Mouse (Mus musculus): Measurements from ENCODE around the gene Metrn. TPM values are rescaled to one million over a fixed set of nuclear protein-coding genes. Genes with fewer than 3 reads are reported as not detected.
A peak's percentile ranks its signal among the peaks of the same experiment; 100 is the strongest.

The Metrn gene
- polyA plus RNA-seq, 1 experiment from 2014 or later = 40.0 TPM

GRCm38 (mm10) chr17:25795609-25796092 lies 1.3 kb downstream of the Metrn start, which contains the start of gene AC134908.4:
AC134908.4 (minus strand) TSS chr17:25795659.
- Histone ChIP-seq H3K27me3 (no peaks in the 10 kb centered on the region), H3K4me2 (peak within 1 kb of the TSS; percentile 68), H3K9me3 (no peaks in the 10 kb centered on the region), H3K36me3 (0 out of 2 replicates have a peak, but pooled peaks cover 3% of the 10 kb centered on the region), H3K4me3 (peak within 1 kb of the TSS; percentile 79), H3K27ac (no peak within 1 kb of the TSS), H3K9ac (peak within 1 kb of the TSS; percentile 56), H3K4me1 (peaks cover 55% of the 10 kb centered on the region)
- WGBS = 28% methylated on average over 6 of the region's 6 CpGs
- ATAC-seq (ENCODE audit: insufficient number of reproducible peaks, low FRiP score, low TSS enrichment, low read depth) = no peak

DNA sequence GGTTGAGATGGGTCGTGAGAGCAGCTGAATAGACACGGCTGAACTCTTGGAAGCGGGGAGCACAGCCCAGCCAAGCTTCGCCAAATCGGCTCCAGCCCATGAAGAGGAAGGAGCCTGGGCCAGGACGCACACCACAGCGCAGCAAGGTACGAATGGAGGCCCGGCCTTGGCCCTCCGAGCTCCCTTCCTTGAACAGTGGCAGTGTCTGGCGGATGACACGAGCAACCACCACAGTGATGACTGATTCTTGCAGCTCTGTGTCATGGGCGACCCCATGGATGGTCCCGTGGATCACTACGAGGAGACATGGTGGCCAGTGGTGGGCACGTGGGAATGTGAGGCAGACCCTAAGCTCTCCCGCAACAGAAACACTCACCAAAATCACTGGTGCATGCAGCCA lies 1.9 kb downstream of the Metrn start:
- WGBS = 89% methylated on average over 17 of the region's 17 CpGs
- Histone ChIP-seq H3K4me1 (peaks cover 58% of the 10 kb centered on the region), H3K27ac (no peak overlapping the region)

GRCm38 (mm10) chr17:25794197-25794596 lies 2.7 kb downstream of the Metrn start:
- H3K36me3 ChIP-seq = peaks cover 9% of the 10 kb centered on the region
- H3K4me3 ChIP-seq = no peak overlapping the region
- H3K4me2 ChIP-seq = no peak overlapping the region
- 82% methylated on average over 13 of the region's 13 CpGs for WGBS
- H3K4me1 ChIP-seq = peaks cover 58% of the 10 kb centered on the region
- no peak overlapping the region for H3K9ac ChIP-seq
- no peaks in the 10 kb centered on the region for H3K9me3 ChIP-seq
- H3K27ac ChIP-seq = no peak overlapping the region
- no peak for ATAC-seq (ENCODE audit: insufficient number of reproducible peaks, low FRiP score, low TSS enrichment, low read depth)
- H3K27me3 ChIP-seq = no peaks in the 10 kb centered on the region

More for the DNA sequence above, 1.9 kb downstream of the Metrn start:
- H3K4me2 ChIP-seq = peak overlapping the region; percentile 68; the same call in 1 of the 2 replicates
- 0 out of 2 replicates have a peak overlapping the region, but pooled peaks have one; percentile 79 for H3K4me3 ChIP-seq
- 0 out of 2 replicates have a peak, but pooled peaks cover 3% of the 10 kb centered on the region for H3K36me3 ChIP-seq
- H3K27me3 ChIP-seq = no peaks in the 10 kb centered on the region
- H3K9me3 ChIP-seq = no peaks in the 10 kb centered on the region
- ATAC-seq (ENCODE audit: insufficient number of reproducible peaks, low FRiP score, low TSS enrichment, low read depth) = no peak
- H3K9ac ChIP-seq = no peak overlapping the region

GRCm38 (mm10) chr17:25792615-25793014 lies 4.3 kb downstream of the Metrn start, which contains the start of gene Fam173a:
Fam173a (minus strand) TSS chr17:25792901.
- under 1% methylated on average over 14 of the region's 14 CpGs for whole genome bisulfite sequencing
- H3K9me3 ChIP-seq = no peaks in the 10 kb centered on the region
- ATAC-seq (ENCODE audit: insufficient number of reproducible peaks, low FRiP score, low TSS enrichment, low read depth) = 0 out of 2 replicates have a peak, but pooled peaks have one; percentile 46
- H3K4me3 ChIP-seq = peak within 1 kb of the TSS; percentile 66
- H3K27ac ChIP-seq = peak within 1 kb of the TSS; percentile 93
- H3K27me3 ChIP-seq = no peaks in the 10 kb centered on the region
- peaks cover 20% of the 10 kb centered on the region for H3K36me3 ChIP-seq
- H3K9ac ChIP-seq = peak within 1 kb of the TSS; percentile 64
- peak within 1 kb of the TSS; percentile 74 for H3K4me2 ChIP-seq
- peaks cover 57% of the 10 kb centered on the region for H3K4me1 ChIP-seq

- peaks cover 23% of the 10 kb centered on the region for H3K36me3 ChIP-seq
- ATAC-seq (ENCODE audit: insufficient number of reproducible peaks, low FRiP score, low TSS enrichment, low read depth) = 0 out of 2 replicates have a peak, but pooled peaks have one; percentile 50
- WGBS = under 1% methylated on average over 45 of the region's 45 CpGs
- no peaks in the 10 kb centered on the region for H3K9me3 ChIP-seq
- H3K4me3 ChIP-seq = peak overlapping the region; percentile 66
- peak overlapping the region; percentile 74 for H3K4me2 ChIP-seq
- peaks cover 50% of the 10 kb centered on the region for H3K4me1 ChIP-seq
- no peaks in the 10 kb centered on the region for H3K27me3 ChIP-seq
- H3K9ac ChIP-seq = peak overlapping the region; percentile 64
- peak overlapping the region; percentile 93 for H3K27ac ChIP-seq
Measured at GRCm38 (mm10) chr17:25791843-25792527, 5.0 kb downstream of the Metrn start.

DNA sequence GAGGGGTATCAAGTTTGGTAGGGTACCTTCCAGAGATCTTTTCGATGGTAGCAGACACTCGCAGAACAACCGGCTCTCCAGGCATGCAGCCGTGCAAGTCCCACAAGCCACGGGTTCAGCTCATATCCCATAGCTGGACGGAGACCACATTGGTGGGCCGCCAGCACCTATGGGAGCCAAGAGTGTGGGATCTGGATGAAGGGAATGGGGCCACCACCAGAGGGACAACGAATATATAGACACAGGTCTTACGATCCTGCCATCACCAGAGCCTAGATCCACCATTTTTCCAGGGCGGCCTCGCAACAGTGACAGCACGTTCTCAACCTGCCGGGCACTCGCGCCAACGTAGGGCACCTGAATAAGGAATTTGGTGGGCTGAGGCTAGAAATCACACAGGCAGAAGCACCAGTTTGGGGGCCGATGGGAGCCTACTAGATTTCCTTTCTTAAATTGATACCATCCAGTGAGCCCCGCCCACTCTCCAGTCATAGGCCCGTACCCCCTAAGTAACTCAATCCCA lies 5.6 kb downstream of the Metrn start:
- Histone ChIP-seq H3K4me2 (peak overlapping the region; percentile 74), H3K4me3 (peak overlapping the region; percentile 66), H3K4me1 (peaks cover 49% of the 10 kb centered on the region), H3K36me3 (peaks cover 23% of the 10 kb centered on the region), H3K9me3 (no peaks in the 10 kb centered on the region), H3K9ac (peak overlapping the region; percentile 64; the same call in 1 of the 2 replicates), H3K27me3 (no peaks in the 10 kb centered on the region), H3K27ac (peak overlapping the region; percentile 93)
- no peak for ATAC-seq (ENCODE audit: insufficient number of reproducible peaks, low FRiP score, low TSS enrichment, low read depth)
- WGBS = 26% methylated on average over 19 of the region's 19 CpGs

DNA sequence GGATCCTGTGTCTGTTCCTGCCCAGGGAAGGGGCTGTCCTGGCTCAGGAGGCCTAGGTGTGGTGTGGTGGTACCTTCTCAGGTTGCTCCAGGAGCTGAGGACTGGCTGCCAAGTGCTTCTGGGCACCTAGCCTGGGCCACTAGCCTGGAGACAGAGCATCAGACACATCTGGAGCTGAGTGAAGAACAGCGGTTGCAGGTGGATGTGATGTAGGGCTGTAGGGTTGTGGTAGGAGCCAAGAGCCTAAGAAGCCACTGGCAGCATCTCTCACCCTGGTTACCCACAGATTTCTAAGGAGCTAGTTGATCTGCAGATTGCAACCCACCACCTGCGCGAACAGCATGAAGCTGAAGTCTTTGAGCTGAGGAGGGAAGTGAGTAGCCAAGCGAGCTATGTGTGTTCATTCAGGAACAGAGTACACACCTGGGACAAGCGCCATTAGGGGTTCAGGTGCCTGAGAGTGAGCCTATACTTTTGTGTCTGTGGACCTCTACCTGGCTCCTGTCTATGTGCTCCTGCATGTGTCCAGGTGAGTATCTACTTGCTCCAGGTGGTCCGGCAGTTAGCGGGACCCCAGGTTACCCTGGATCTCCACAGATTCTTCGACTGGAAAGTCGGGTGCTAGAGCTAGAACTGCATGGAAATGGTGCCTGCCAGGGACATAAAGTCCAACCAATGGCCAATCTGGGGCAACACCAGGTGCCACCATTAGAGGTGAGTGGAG lies 10.0 kb downstream of the Metrn start:
- Histone ChIP-seq H3K27ac (no peak overlapping the region), H3K9ac (no peak overlapping the region), H3K9me3 (no peaks in the 10 kb centered on the region), H3K4me3 (no peak overlapping the region), H3K4me1 (peaks cover 43% of the 10 kb centered on the region), H3K27me3 (no peaks in the 10 kb centered on the region), H3K36me3 (peaks cover 41% of the 10 kb centered on the region), H3K4me2 (no peak overlapping the region)
- ATAC-seq (ENCODE audit: insufficient number of reproducible peaks, low FRiP score, low TSS enrichment, low read depth) = no peak
- 88% methylated on average over 9 of the region's 9 CpGs for WGBS

DNA sequence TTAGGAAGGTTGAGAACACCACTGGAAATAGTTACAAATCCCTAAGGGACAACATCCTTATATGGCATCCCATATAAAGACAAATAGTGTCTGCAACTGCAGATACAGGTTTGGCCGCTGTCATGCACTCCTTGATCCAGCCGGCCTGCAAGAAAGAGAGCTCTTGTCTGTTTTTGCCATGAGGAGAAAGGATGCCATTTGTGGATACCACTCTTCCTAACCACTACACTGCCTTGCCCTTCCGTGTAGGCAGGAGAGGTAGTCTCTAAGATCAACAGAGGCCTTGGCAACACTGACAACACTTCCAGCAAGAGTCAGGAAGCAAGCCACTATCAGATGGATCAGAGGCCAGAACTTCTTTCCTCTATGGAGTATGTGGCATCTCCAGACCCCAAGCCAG lies 10.7 kb downstream of the Metrn start, which contains the start of gene Ccdc78:
Gene Ccdc78, plus strand, starts transcription at position 301 of the 400 bp plus-strand sequence.
- peak within 1 kb of the TSS; percentile 74 for H3K4me2 ChIP-seq
- H3K27me3 ChIP-seq = no peaks in the 10 kb centered on the region
- ATAC-seq (ENCODE audit: insufficient number of reproducible peaks, low FRiP score, low TSS enrichment, low read depth) = no peak
- peaks cover 38% of the 10 kb centered on the region for H3K4me1 ChIP-seq
- 76% methylated on average over 3 of the region's 3 CpGs for WGBS
- H3K36me3 ChIP-seq = peaks cover 48% of the 10 kb centered on the region
- no peaks in the 10 kb centered on the region for H3K9me3 ChIP-seq
- H3K9ac ChIP-seq = peak within 1 kb of the TSS; percentile 73
- peak within 1 kb of the TSS; percentile 79 for H3K4me3 ChIP-seq
- H3K27ac ChIP-seq = peak within 1 kb of the TSS; percentile 94

DNA sequence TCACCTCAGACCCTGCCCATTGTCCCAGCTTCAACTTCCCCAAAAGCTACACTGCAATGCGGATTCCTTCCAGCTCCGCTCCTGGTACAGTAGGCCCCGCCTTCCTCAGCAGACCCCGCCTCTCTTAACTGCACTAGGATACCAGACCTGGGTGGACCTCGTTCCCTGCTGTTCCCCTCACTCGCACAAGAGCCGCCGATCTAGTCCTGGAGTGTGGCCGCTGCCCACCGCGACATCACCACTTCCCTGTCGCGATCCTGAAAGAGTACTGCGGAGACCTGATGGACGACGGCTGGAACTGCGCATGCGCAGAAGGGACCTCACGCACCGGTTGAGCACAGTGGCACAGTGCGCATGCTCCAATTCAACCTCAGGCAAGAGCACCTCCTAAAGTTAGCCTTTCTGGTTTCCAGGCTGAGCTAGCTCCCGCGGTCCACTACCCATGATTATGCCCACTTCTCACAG lies 11.6 kb downstream of the Metrn start, which contains the start of gene Haghl:
Gene Haghl, minus strand, starts transcription at position 393 of the 465 bp plus-strand sequence.
- WGBS = under 1% methylated on average over 23 of the region's 23 CpGs
- ATAC-seq (ENCODE audit: insufficient number of reproducible peaks, low FRiP score, low TSS enrichment, low read depth) = peak; percentile 79
- Histone ChIP-seq H3K4me2 (peak within 1 kb of the TSS; percentile 74), H3K9me3 (no peaks in the 10 kb centered on the region), H3K27ac (peak within 1 kb of the TSS; percentile 94), H3K4me1 (peaks cover 29% of the 10 kb centered on the region), H3K36me3 (peaks cover 57% of the 10 kb centered on the region), H3K4me3 (peak within 1 kb of the TSS; percentile 79), H3K27me3 (no peaks in the 10 kb centered on the region), H3K9ac (peak within 1 kb of the TSS; percentile 73)

DNA sequence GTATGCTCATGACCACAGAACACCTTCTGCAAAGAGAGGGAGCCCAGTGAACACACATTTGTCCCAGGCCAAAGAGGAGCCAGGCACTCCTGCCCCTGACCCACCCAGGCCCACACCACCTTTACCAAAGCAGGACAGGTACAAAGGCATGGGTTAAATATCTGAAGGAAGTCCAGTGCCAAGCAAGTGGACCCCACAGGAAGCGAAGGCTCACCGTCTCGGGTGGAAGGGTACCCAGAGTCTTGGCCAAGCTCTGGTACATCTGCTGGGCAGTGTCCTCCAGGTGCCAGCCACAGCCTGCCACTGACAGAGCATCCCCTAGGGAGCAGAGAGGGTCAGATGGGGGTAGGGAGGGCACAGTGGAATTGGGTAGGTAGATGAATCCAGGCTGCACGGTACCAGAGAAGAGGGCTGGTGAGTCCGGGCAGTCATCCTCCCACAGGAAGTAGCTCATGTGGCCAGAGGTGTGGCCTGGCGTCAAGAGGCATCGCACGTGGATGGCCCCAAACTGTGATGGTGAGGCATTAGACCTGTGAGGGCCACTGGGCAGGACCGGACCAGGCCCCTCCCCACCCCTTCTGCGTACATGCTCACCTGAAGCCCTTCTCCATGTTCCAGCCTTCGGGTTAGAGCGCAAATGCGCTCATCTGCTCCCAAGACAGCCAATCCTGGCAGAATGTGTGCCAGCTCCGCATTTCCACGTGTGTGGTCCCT lies 12.9 kb downstream of the Metrn start:
- H3K4me3 ChIP-seq = peak overlapping the region; percentile 79
- H3K4me1 ChIP-seq = peaks cover 29% of the 10 kb centered on the region
- peaks cover 62% of the 10 kb centered on the region for H3K36me3 ChIP-seq
- no peaks in the 10 kb centered on the region for H3K27me3 ChIP-seq
- 0 out of 2 replicates have a peak overlapping the region, but pooled peaks have one; percentile 73 for H3K9ac ChIP-seq
- H3K4me2 ChIP-seq = peak overlapping the region; percentile 74
- no peaks in the 10 kb centered on the region for H3K9me3 ChIP-seq
- H3K27ac ChIP-seq = no peak overlapping the region
- WGBS = 75% methylated on average over 15 of the region's 15 CpGs
- no peak for ATAC-seq (ENCODE audit: insufficient number of reproducible peaks, low FRiP score, low TSS enrichment, low read depth)

DNA sequence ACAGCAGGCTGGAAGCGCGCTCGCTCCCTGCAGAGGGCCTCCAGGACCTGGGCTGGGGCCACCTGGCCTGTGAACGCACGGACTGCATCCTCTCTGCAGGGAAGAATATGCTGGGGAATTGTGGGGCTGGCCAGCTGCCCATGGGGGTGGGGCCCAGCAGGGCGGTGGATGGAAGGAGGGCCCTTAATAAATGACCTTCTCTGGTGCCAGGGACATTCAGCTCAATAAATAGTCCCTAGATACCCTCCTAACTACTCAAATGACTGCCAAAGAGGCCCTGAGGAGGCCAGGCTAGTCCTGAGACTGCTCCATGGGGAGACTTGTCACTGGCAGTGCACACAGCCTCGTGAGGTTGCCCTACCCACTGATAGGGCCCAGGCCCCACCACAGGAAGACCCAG lies 13.8 kb downstream of the Metrn start:
- WGBS = 79% methylated on average over 7 of the region's 7 CpGs
- Histone ChIP-seq H3K4me3 (no peak overlapping the region), H3K4me2 (no peak overlapping the region), H3K9ac (no peak overlapping the region), H3K36me3 (peaks cover 65% of the 10 kb centered on the region), H3K9me3 (no peaks in the 10 kb centered on the region), H3K27me3 (no peaks in the 10 kb centered on the region), H3K4me1 (peaks cover 29% of the 10 kb centered on the region), H3K27ac (no peak overlapping the region)
- no peak for ATAC-seq (ENCODE audit: insufficient number of reproducible peaks, low FRiP score, low TSS enrichment, low read depth)

Measured in limb, embryonic 15.5 days (tissue).